Mouse (Mus musculus): Measurements from ENCODE around the gene Rbfox3.

The Rbfox3 gene

GRCm38 (mm10) chr11:118669820-118670219 is 241.6 kb downstream of the Rbfox3 start:
- DNase-seq (ENCODE audit: low read depth, low spot score) = peak; percentile 25

- no peak for DNase-seq (ENCODE audit: low read depth, low spot score)
Measured at GRCm38 (mm10) chr11:118668351-118668750, 243.0 kb downstream of the Rbfox3 start.

DNA sequence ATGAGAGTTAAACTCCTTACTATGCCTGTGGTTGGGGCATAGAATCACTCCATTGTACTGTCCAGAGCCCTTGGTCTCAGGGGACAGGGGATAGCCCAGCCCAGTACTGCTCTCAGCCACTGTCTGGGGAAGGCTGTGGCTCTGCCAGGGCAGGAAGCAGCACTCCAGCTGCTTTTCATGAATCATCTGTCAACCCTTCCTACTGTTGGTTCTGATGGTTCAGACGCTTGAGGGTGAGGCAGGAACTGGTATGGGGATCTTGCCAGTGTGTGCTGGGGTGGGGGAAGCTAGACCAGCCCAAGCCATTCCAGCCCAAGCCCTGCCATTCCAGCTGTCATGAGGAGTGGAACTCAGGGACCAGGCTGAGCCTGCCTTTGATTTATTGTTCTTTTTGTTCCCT is 243.5 kb downstream of the Rbfox3 start:
- DNase-seq (ENCODE audit: low read depth, low spot score) = peak; percentile 54

- DNase-seq (ENCODE audit: low read depth, low spot score) = no peak
Measured at GRCm38 (mm10) chr11:118666172-118666571, 245.2 kb downstream of the Rbfox3 start.

DNA sequence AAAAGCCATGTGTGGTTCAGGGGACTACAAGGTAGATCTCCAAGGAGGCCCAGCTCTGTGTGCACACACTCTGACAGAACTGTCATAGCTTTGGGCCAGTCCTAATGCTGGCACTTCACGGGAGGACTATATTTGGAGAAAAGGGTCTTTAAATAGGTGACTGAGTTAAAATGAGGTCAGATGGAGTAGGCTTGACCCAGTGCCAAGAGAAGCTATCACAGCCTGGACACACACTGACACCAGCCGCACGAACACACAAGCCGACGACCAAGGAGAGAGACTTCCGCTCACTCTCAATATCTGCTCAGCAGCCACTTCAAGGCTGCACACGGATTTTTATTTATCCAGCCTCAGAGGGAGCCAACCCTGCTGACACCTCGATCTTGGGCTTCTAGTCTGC is 248.1 kb downstream of the Rbfox3 start:
- no peak for DNase-seq (ENCODE audit: low read depth, low spot score)

GRCm38 (mm10) chr11:118659305-118659704 is 252.1 kb downstream of the Rbfox3 start:
- peak; percentile 76 for DNase-seq (ENCODE audit: low read depth, low spot score)

DNA sequence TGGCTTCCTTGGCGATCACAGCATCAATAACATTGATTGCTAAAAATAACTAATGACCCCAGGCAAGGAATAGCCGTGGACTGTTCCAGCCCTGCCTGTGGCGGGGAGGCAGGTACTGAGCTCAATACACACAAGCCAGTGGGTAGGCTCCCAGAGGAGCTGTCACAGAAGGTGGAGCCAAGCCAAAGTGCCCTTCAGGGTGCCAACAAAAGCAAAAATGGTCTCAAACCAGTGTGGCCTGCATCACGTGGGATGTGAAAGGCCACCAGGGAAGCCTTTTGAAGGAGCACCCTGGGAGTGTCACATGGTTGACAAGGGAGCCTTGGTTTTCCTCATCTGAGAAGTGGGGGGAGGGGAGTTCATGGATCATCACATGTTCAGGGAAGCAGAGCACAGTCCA is 255.6 kb downstream of the Rbfox3 start:
- DNase-seq (ENCODE audit: low read depth, low spot score) = no peak

GRCm38 (mm10) chr11:118653521-118654318 is 257.7 kb downstream of the Rbfox3 start:
- no peak for DNase-seq (ENCODE audit: low read depth, low spot score)

- no peak for DNase-seq (ENCODE audit: low read depth, low spot score)
Measured at GRCm38 (mm10) chr11:118652401-118653240, 258.8 kb downstream of the Rbfox3 start.

GRCm38 (mm10) chr11:118648369-118648768 is 263.0 kb downstream of the Rbfox3 start:
- no peak for DNase-seq (ENCODE audit: low read depth, low spot score)

- DNase-seq (ENCODE audit: low read depth, low spot score) = no peak
Measured at GRCm38 (mm10) chr11:118646864-118647263, 264.5 kb downstream of the Rbfox3 start.

GRCm38 (mm10) chr11:118645158-118645557 is 266.2 kb downstream of the Rbfox3 start:
- DNase-seq (ENCODE audit: low read depth, low spot score) = no peak

- DNase-seq (ENCODE audit: low read depth, low spot score) = no peak
Measured at GRCm38 (mm10) chr11:118640706-118641105, 270.7 kb downstream of the Rbfox3 start.

DNA sequence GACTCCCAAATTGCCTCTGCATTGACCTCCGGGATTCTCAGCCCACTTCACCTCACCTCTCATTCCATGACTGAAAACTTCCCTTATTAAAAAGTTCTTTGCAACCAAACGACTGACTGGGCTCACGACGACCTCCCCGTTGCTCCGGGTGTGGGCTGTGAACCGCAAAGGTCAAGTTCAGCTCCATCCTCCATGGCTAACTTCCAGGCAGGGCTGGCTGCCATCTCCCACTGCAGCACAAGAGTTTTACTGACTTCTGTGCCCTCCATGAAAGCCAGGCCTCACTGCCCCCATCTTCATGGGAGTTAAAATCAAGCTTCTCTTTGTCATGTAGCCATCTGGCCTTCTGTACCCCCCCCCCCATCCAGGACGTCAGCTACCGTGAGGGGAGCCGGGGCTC is 273.7 kb downstream of the Rbfox3 start:
- no peak for DNase-seq (ENCODE audit: low read depth, low spot score)

GRCm38 (mm10) chr11:118634647-118635046 is 276.8 kb downstream of the Rbfox3 start:
- peak; percentile 11 for DNase-seq (ENCODE audit: low read depth, low spot score)

DNA sequence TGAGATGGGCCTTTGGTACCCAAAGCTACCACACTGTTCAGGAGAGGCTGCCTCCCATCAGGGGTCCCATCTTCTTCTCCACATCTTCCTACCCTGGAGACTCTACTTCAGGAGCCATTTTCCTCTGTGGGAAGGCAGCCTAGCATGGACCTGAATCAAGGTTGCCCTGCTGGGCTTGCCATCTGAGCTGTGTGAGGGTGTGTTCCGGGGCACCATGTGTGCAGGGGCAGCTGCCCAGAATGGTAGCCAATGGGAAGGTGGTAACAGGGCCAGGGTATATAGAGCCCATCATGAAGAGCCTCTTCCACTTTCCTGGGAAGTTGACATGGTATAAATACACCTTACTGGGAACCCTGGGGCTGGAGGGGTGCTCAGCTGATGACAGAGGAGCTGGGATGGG is 281.7 kb downstream of the Rbfox3 start:
- no peak for DNase-seq (ENCODE audit: low read depth, low spot score)

DNA sequence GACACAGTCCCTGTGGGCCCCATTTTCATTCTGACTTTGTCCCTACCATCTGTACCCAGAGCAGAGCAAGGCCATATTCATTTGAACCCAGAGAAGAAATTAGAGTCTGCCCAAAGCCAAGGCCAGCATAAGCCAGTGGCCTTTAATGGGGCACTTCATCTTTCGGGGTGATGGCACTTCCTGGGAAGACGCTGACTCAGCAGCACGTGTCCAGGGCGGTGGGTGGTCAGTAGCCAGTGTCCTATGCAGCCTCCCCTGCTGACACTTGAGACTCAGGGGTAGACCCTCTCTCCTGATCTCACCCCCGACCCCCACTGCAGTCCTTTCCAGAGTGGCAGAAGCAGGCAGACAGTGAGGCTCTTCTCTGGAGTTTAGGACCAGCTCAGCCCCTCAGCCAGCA is 283.9 kb downstream of the Rbfox3 start:
- DNase-seq (ENCODE audit: low read depth, low spot score) = no peak

DNA sequence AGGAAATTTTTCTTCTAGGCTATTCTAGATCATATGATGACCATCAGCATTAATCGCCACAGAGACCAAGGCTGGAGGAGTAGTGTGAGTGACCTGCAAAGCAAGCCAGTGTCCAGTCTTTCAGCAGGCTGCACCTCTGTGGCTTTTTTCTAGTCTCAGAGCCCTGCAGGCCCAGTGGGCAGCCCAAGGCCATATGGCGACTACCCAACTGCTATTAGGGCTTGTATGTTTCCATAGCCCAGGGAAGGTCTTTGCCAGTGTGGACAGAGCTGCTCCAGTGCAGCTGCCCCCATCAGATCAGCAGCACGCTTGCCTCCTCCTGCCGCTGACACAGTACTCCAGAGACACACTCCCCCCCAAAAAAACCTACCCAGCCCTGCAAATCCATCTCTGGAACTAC is 290.5 kb downstream of the Rbfox3 start:
- no peak for DNase-seq (ENCODE audit: low read depth, low spot score)

DNA sequence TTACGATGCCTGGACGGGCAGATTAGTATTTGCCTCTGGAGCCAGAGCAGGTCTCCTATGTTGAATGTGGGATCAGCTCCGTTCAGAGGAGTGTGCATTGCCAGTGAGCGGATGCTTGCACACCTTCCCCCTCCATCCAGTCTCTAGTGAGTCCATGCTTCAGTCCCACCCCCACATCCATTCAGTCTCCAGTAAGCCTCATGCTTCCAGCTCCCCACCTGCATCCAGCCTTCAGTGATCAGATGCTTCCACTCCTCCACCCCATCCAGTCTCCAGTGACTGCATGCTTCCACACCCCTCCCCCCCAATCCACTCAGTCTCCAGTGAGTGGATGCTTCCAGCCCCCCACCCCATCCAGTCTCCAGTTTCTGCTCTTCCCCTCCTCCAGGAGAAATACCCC is 297.3 kb downstream of the Rbfox3 start:
- no peak for DNase-seq (ENCODE audit: low read depth, low spot score)

GRCm38 (mm10) chr11:118610128-118610527 is 301.3 kb downstream of the Rbfox3 start:
- no peak for DNase-seq (ENCODE audit: low read depth, low spot score)

GRCm38 (mm10) chr11:118609236-118610000 is 302.0 kb downstream of the Rbfox3 start:
- no peak for DNase-seq (ENCODE audit: low read depth, low spot score)

- peak; percentile 4 for DNase-seq (ENCODE audit: low read depth, low spot score)
Measured at GRCm38 (mm10) chr11:118607927-118608326, 303.5 kb downstream of the Rbfox3 start.

Data from 3T3-L1 (cell line).